Mouse (Mus musculus) MEL (cell line): ENCODE measurements at regions not wholly inside any gene's neighbourhood (a gene's known extent, or its start where the extent isn't known, plus 50 kb on each side); places are given as distances from the start of the nearest gene placed in this dataset.

Experiments used
- DNase-seq: peaks from one replicate; pipeline ENCODE4 v3.0.0; 2011; ENCODE audit warnings: low read depth, low spot score
- H3K27ac ChIP-seq: 2 replicates; pipeline ENCODE4 v1.5.1; 2012; ENCODE audit warnings: low read depth, mild to moderate bottlenecking, control low read depth, low read length, moderate library complexity; ENCODE audit not compliant: control insufficient read depth
- H3K27me3 ChIP-seq, 2 experiments: fragments of 150-350 bp in 1 of 2; sonication (generic) in 1 of 2; 2 replicates each; pipeline ENCODE4 v1.6.1; 2012; ENCODE audit warnings: low read length in 2 of 2, mild to moderate bottlenecking in 2 of 2, improper control_type of control experiment in 1 of 2, moderate library complexity in 1 of 2; ENCODE audit not compliant: insufficient read depth in 2 of 2, control insufficient read depth in 1 of 2
- H3K36me3 ChIP-seq, 2 experiments: 2 replicates each; pipeline ENCODE4 v1.6.1; 2012 to 2014; ENCODE audit warnings: low read length in 2 of 2, improper control_type of control experiment in 1 of 2, inconsistent platforms in 1 of 2, mild to moderate bottlenecking in 1 of 2; ENCODE audit not compliant: insufficient read depth in 2 of 2, control insufficient read depth in 1 of 2
- H3K4me1 ChIP-seq, 2 experiments: fragments of 150-350 bp in 1 of 2; sonication (generic) in 1 of 2; 2 replicates each; pipeline ENCODE4 v1.6.1; 2012; ENCODE audit warnings: low read length in 2 of 2, improper control_type of control experiment in 1 of 2, mild to moderate bottlenecking in 1 of 2; ENCODE audit not compliant: insufficient read depth in 2 of 2, control insufficient read depth in 1 of 2
- H3K4me3 ChIP-seq, 2 experiments: fragments of 150-350 bp in 1 of 2; sonication (generic) in 1 of 2; 2 replicates each; pipeline ENCODE4 v1.5.1; 2012; ENCODE audit warnings: low read depth in 2 of 2, low read length in 2 of 2, mild to moderate bottlenecking in 2 of 2, moderate library complexity in 2 of 2, control low read depth in 1 of 2, improper control_type of control experiment in 1 of 2; ENCODE audit not compliant: control insufficient read depth in 1 of 2, insufficient read depth in 1 of 2
- H3K79me2 ChIP-seq: 2 replicates; pipeline ENCODE4 v1.6.1; 2012; ENCODE audit warnings: mild to moderate bottlenecking, low read length, moderate library complexity; ENCODE audit not compliant: control insufficient read depth, poor library complexity, insufficient read depth
- H3K9ac ChIP-seq: 2 replicates; pipeline ENCODE4 v1.6.1; 2012; ENCODE audit warnings: low read depth, mild to moderate bottlenecking, control low read depth, low read length, moderate library complexity; ENCODE audit not compliant: control insufficient read depth, poor library complexity, severe bottlenecking
- H3K9me3 ChIP-seq: fragments of 150-350 bp; sonication (generic); replicated peaks from 2 replicates; pipeline ENCODE4 v1.6.1; 2012; ENCODE audit warnings: mild to moderate bottlenecking, low read length, improper control_type of control experiment, moderate library complexity; ENCODE audit not compliant: insufficient read depth
- CHD1 ChIP-seq: IDR thresholded peaks from 2 replicates; pipeline ENCODE4 v1.6.1; 2012; ENCODE audit warnings: low read depth, mild to moderate bottlenecking, inconsistent platforms, low read length, improper control_type of control experiment
- E2F4 ChIP-seq: IDR thresholded peaks from 2 replicates; pipeline ENCODE4 v1.6.1; 2011; ENCODE audit warnings: low read depth, low read length, improper control_type of control experiment, borderline replicate concordance
- ELF1 ChIP-seq: IDR thresholded peaks from 2 replicates; pipeline ENCODE4 v1.6.1; 2014; ENCODE audit warnings: low read depth, mild to moderate bottlenecking, inconsistent platforms, low read length, improper control_type of control experiment, moderate library complexity
- ETS1 ChIP-seq: IDR thresholded peaks from 2 replicates; pipeline ENCODE4 v1.6.1; 2012; ENCODE audit warnings: low read depth, mild to moderate bottlenecking, inconsistent platforms, low read length, improper control_type of control experiment, moderate library complexity
- GABPA ChIP-seq: IDR thresholded peaks from 2 replicates; pipeline ENCODE4 v1.6.1; 2012; ENCODE audit warnings: low read depth, mild to moderate bottlenecking, inconsistent platforms, low read length, improper control_type of control experiment, moderate library complexity
- GATA1 ChIP-seq: IDR thresholded peaks from 2 replicates; pipeline ENCODE4 v1.6.1; 2011; ENCODE audit warnings: low read depth, low read length, improper control_type of control experiment
- KAT2A ChIP-seq: conservative IDR thresholded peaks from 2 replicates; pipeline ENCODE4 v1.6.1; 2012; ENCODE audit warnings: low read depth, low read length, improper control_type of control experiment, inconsistent platforms
- MAFK ChIP-seq: IDR thresholded peaks from 2 replicates; pipeline ENCODE4 v1.6.1; 2011; ENCODE audit warnings: low read depth, mild to moderate bottlenecking, low read length, improper control_type of control experiment, borderline replicate concordance
- MAX ChIP-seq: IDR thresholded peaks from 2 replicates; pipeline ENCODE4 v1.6.1; 2011; ENCODE audit warnings: low read length, improper control_type of control experiment
- MAZ ChIP-seq: IDR thresholded peaks from 2 replicates; pipeline ENCODE4 v1.6.1; 2012; ENCODE audit warnings: low read depth, mild to moderate bottlenecking, inconsistent platforms, low read length, improper control_type of control experiment
- MXI1 ChIP-seq: IDR thresholded peaks from 2 replicates; pipeline ENCODE4 v1.6.1; 2011; ENCODE audit warnings: mild to moderate bottlenecking, low read depth, low read length, improper control_type of control experiment
- MYB ChIP-seq: IDR thresholded peaks from 2 replicates; pipeline ENCODE4 v1.6.1; 2011; ENCODE audit warnings: mild to moderate bottlenecking, low read depth, low read length, improper control_type of control experiment
- NELFE ChIP-seq: IDR thresholded peaks from 2 replicates; pipeline ENCODE4 v1.6.1; 2011; ENCODE audit warnings: low read depth, low read length, improper control_type of control experiment
- POLR2A ChIP-seq, 2 experiments: IDR thresholded peaks; 2 replicates each; pipeline ENCODE4 v1.6.1; 2011 to 2012; ENCODE audit warnings: low read length in 2 of 2, mild to moderate bottlenecking in 2 of 2, control low read depth in 1 of 2, improper control_type of control experiment in 1 of 2, low read depth in 1 of 2, moderate library complexity in 1 of 2; ENCODE audit not compliant: control insufficient read depth in 1 of 2, insufficient read depth in 1 of 2, poor library complexity in 1 of 2
- POLR2AphosphoS5 ChIP-seq: IDR thresholded peaks from 2 replicates; pipeline ENCODE4 v1.6.1; 2012; ENCODE audit warnings: low read depth, borderline replicate concordance, mild to moderate bottlenecking, inconsistent platforms, low read length, moderate library complexity, mixed read lengths
- RAD21 ChIP-seq: IDR thresholded peaks from 2 replicates; pipeline ENCODE4 v1.6.1; 2011; ENCODE audit warnings: mild to moderate bottlenecking, low read depth, low read length, improper control_type of control experiment
- SIN3A ChIP-seq: IDR thresholded peaks from 2 replicates; pipeline ENCODE4 v1.6.1; 2012; ENCODE audit warnings: low read length, improper control_type of control experiment, inconsistent platforms
- SMC3 ChIP-seq: IDR thresholded peaks from 2 replicates; pipeline ENCODE4 v1.6.1; 2011; ENCODE audit warnings: low read depth, low read length, improper control_type of control experiment
- UBTF ChIP-seq: IDR thresholded peaks from 2 replicates; pipeline ENCODE4 v1.6.1; 2012; ENCODE audit warnings: low read depth, mild to moderate bottlenecking, inconsistent platforms, low read length, improper control_type of control experiment, moderate library complexity, borderline replicate concordance; ENCODE audit not compliant: insufficient read depth
- USF2 ChIP-seq, 2 experiments: IDR thresholded peaks; 2 replicates each; pipeline ENCODE4 v1.6.1; 2011 to 2012; ENCODE audit warnings: improper control_type of control experiment in 2 of 2, low read length in 2 of 2, borderline replicate concordance in 1 of 2, inconsistent platforms in 1 of 2, low read depth in 1 of 2, mild to moderate bottlenecking in 1 of 2; ENCODE audit not compliant: insufficient read depth in 1 of 2
- ZC3H11A ChIP-seq: IDR thresholded peaks from 2 replicates; pipeline ENCODE4 v1.6.1; 2012; ENCODE audit warnings: low read depth, mild to moderate bottlenecking, inconsistent platforms, low read length, improper control_type of control experiment
- ZNF384 ChIP-seq: IDR thresholded peaks from 2 replicates; pipeline ENCODE4 v1.6.1; 2012; ENCODE audit warnings: low read depth, mild to moderate bottlenecking, inconsistent platforms, low read length, improper control_type of control experiment

GRCm38 (mm10) chr1:89007476-89007875 lies 62.7 kb upstream of the Sh3bp4 start:
- DNase-seq = no peak
- Histone ChIP-seq H3K27ac (no peak overlapping the region), H3K36me3 (no peaks in the 10 kb centered on the region), H3K9me3 (no peaks in the 10 kb centered on the region), H3K9ac (no peak overlapping the region), H3K4me3 (no peak overlapping the region), H3K4me1 (no peaks in the 10 kb centered on the region), H3K79me2 (no peaks in the 10 kb centered on the region), H3K27me3 (no peaks in the 10 kb centered on the region)
- TF ChIP-seq ZNF384 = no peak
- TF ChIP-seq UBTF = no peak
- no peak for TF ChIP-seq USF2 (IDR thresholded peaks at IDR 0.05; ENCODE audit: borderline replicate concordance in 1 of 2, insufficient read depth in 1 of 2, low read depth in 1 of 2, low read length in 2 of 2)
- no peak for TF ChIP-seq ELF1
- no peak for TF ChIP-seq MYB
- no peak for TF ChIP-seq RAD21
- no peak for TF ChIP-seq MAX
- no peak for TF ChIP-seq ZC3H11A
- no peak for TF ChIP-seq MXI1
- TF ChIP-seq MAFK = no peak
- TF ChIP-seq GATA1 = no peak
- TF ChIP-seq KAT2A = no peak

GRCm38 (mm10) chr1:89010170-89010569 lies 60.0 kb upstream of the Sh3bp4 start:
- H3K36me3 ChIP-seq = no peaks in the 10 kb centered on the region
- H3K79me2 ChIP-seq = no peaks in the 10 kb centered on the region
- no peak for DNase-seq
- H3K27ac ChIP-seq = no peak overlapping the region
- H3K4me1 ChIP-seq = no peaks in the 10 kb centered on the region
- no peak overlapping the region for H3K4me3 ChIP-seq
- no peak overlapping the region for H3K9ac ChIP-seq
- TF ChIP-seq E2F4 = no peak
- no peak for TF ChIP-seq POLR2AphosphoS5
- TF ChIP-seq POLR2A (IDR thresholded peaks at IDR 0.05; ENCODE audit: control insufficient read depth in 1 of 2, insufficient read depth in 1 of 2, low read depth in 1 of 2, low read length in 2 of 2, poor library complexity in 1 of 2) = no peak
- TF ChIP-seq ZC3H11A = no peak
- TF ChIP-seq SMC3 = no peak
- no peak for TF ChIP-seq ETS1
- TF ChIP-seq MAX = no peak
- no peak for TF ChIP-seq CHD1
- TF ChIP-seq SIN3A = no peak
- TF ChIP-seq GABPA = no peak
- no peak for TF ChIP-seq RAD21
- no peak for TF ChIP-seq MAZ
- TF ChIP-seq NELFE = no peak
- TF ChIP-seq ELF1 = no peak
- H3K9me3 ChIP-seq = no peaks in the 10 kb centered on the region
- no peaks in the 10 kb centered on the region for H3K27me3 ChIP-seq
